Mouse (Mus musculus) stomach, postnatal 0 days (tissue): ENCODE measurements at regions not wholly inside any gene's neighbourhood (a gene's known extent, or its start where the extent isn't known, plus 50 kb on each side); places are given as distances from the start of the nearest gene placed in this dataset.

Experiments
- ATAC-seq: fragments of 200-750 bp; cut with Nextera tagmentation; 2 replicates; pipeline ENCODE4 v1.8.0; 2017; ENCODE audit not compliant: low FRiP score, low TSS enrichment
- DNase-seq: peaks from one replicate; pipeline ENCODE4 v3.0.0-alpha.2; 2016; ENCODE audit warnings: low spot score
- H3K27ac ChIP-seq: fragments of 300-500 bp; sonication (generic); replicated peaks from 2 replicates; pipeline ENCODE4 v1.5.1; 2014; ENCODE audit warnings: mild to moderate bottlenecking, control low read depth
- H3K27me3 ChIP-seq: fragments of 300-500 bp; sonication (generic); 2 replicates; pipeline ENCODE4 v1.6.1; 2014; ENCODE audit warnings: low read length; ENCODE audit not compliant: control insufficient read depth, insufficient read depth
- H3K36me3 ChIP-seq: fragments of 300-500 bp; sonication (generic); 2 replicates; pipeline ENCODE4 v1.6.1; 2014; ENCODE audit warnings: low read length, mixed read lengths; ENCODE audit not compliant: control insufficient read depth, insufficient read depth
- H3K4me1 ChIP-seq: fragments of 300-500 bp; sonication (generic); replicated peaks from 2 replicates; pipeline ENCODE4 v1.6.1; 2014; ENCODE audit warnings: antibody characterized with exemption; ENCODE audit not compliant: control insufficient read depth, insufficient read depth
- H3K4me2 ChIP-seq: fragments of 300-500 bp; sonication (generic); replicated peaks from 2 replicates; pipeline ENCODE4 v1.6.1; 2014; ENCODE audit warnings: low read depth, mild to moderate bottlenecking, control low read depth, moderate library complexity
- H3K4me3 ChIP-seq: fragments of 300-500 bp; sonication (generic); 2 replicates; pipeline ENCODE4 v1.5.1; 2014; ENCODE audit warnings: low read depth, low read length, control low read depth
- H3K9ac ChIP-seq: fragments of 300-500 bp; sonication (generic); 2 replicates; pipeline ENCODE4 v1.6.1; 2014; ENCODE audit warnings: mild to moderate bottlenecking, low read length, control low read depth, mixed read lengths
- H3K9me3 ChIP-seq: fragments of 300-500 bp; sonication (generic); 2 replicates; pipeline ENCODE4 v1.6.1; 2016; ENCODE audit warnings: low read length; ENCODE audit not compliant: control insufficient read depth
- CTCF ChIP-seq: IDR thresholded peaks from 2 replicates; pipeline ENCODE4 v1.5.1; 2016; ENCODE audit warnings: antibody characterized with exemption, low read depth, mild to moderate bottlenecking, moderate library complexity
- EP300 ChIP-seq: optimal IDR thresholded peaks from 2 replicates; pipeline ENCODE3; 2016; ENCODE audit warnings: antibody characterized with exemption
- WGBS: fragments of 180-500 bp; shearing (Covaris S2); extraction: QIAGEN DNeasy Blood & Tissue Kit; methylation state at CpG from one replicate; pipeline ENCODE4 v1.1.7; 2014; 5-methylcytosine and 5-hydroxymethylcytosine counted together

GRCm38 (mm10) chr1:42260033-42260925, 435.3 kb upstream of the Pou3f3 start:
- no peak for ATAC-seq
- H3K4me2 ChIP-seq = no peak overlapping the region
- no peak overlapping the region for H3K27ac ChIP-seq
- no peak overlapping the region; the same call in 1 of the 2 replicates for H3K9ac ChIP-seq
- no peak overlapping the region for H3K4me3 ChIP-seq
- H3K4me1 ChIP-seq = no peaks in the 10 kb centered on the region
- H3K36me3 ChIP-seq = no peaks in the 10 kb centered on the region
- 61% methylated on average over 9 of the region's 9 CpGs for WGBS
- H3K27me3 ChIP-seq = no peaks in the 10 kb centered on the region
- DNase-seq = no peak
- TF ChIP-seq CTCF (no peak), EP300 (no peak)
- no peaks in the 10 kb centered on the region for H3K9me3 ChIP-seq

GRCm38 (mm10) chr1:42261031-42261430, 434.5 kb upstream of the Pou3f3 start:
- no peak for TF ChIP-seq CTCF
- no peak for TF ChIP-seq EP300
- no peak overlapping the region for H3K9ac ChIP-seq
- ATAC-seq (no peak), DNase-seq (no peak)
- no peak overlapping the region for H3K27ac ChIP-seq
- no peaks in the 10 kb centered on the region for H3K36me3 ChIP-seq
- WGBS = 89% methylated on average over 3 of the region's 3 CpGs
- no peaks in the 10 kb centered on the region for H3K9me3 ChIP-seq
- H3K4me1 ChIP-seq = no peaks in the 10 kb centered on the region
- H3K4me2 ChIP-seq = no peak overlapping the region
- H3K27me3 ChIP-seq = no peaks in the 10 kb centered on the region
- no peak overlapping the region for H3K4me3 ChIP-seq

DNA sequence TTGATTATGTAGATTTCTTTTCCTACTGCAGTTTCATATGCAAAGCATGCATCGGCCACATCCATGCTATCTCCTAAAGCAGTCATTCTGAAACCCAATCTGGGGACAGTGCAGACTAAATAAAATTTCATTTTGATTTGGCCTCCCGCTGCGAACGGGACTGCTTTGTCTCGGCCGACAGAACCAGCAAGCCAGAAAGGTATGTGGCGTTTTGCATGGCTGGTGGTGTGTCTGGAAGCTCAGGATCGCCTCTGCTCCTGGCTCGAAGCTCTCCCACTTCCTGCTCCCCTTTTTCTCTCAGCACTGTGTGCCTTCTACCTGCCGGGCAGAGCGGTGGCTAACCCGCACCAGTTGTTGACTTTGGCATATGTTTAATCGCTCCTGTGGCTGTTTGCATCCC, 433.8 kb upstream of the Pou3f3 start:
- no peaks in the 10 kb centered on the region for H3K36me3 ChIP-seq
- WGBS = 21% methylated on average over 13 of the region's 13 CpGs
- no peak for ATAC-seq
- H3K27ac ChIP-seq = no peak overlapping the region
- no peak for DNase-seq
- H3K9me3 ChIP-seq = no peaks in the 10 kb centered on the region
- no peaks in the 10 kb centered on the region for H3K27me3 ChIP-seq
- no peak overlapping the region for H3K4me3 ChIP-seq
- H3K4me2 ChIP-seq = peak overlapping the region; percentile 21; the same call in 1 of the 2 replicates
- no peaks in the 10 kb centered on the region for H3K4me1 ChIP-seq
- no peak overlapping the region for H3K9ac ChIP-seq
- TF ChIP-seq CTCF (no peak), EP300 (no peak)

DNA sequence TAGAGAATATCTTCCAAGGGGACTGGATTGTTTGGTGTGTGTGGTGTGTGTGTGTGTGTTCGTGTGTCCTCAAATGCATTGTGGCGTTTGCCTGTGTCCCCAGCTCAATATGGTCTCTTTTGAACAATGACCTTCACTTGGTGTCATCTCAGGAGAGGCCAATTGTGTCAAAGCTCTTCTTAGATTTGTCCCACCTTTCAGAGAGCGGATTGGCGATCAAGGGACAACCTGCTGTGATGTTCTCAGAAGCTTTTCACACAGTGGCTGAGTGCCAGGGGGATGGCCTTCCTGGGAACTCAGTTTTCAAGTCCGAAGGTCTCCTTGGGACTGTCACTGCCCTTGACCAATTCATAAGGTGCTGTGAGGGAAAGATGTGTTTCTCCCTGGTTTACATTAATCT, 433.0 kb upstream of the Pou3f3 start:
- H3K9ac ChIP-seq = no peak overlapping the region
- WGBS = 81% methylated on average over 5 of the region's 5 CpGs
- H3K4me2 ChIP-seq = no peak overlapping the region
- no peak overlapping the region for H3K4me3 ChIP-seq
- no peak for DNase-seq
- no peaks in the 10 kb centered on the region for H3K27me3 ChIP-seq
- TF ChIP-seq CTCF (no peak), EP300 (no peak)
- ATAC-seq = no peak
- H3K4me1 ChIP-seq = no peaks in the 10 kb centered on the region
- H3K36me3 ChIP-seq = no peaks in the 10 kb centered on the region
- H3K27ac ChIP-seq = no peak overlapping the region
- H3K9me3 ChIP-seq = no peaks in the 10 kb centered on the region

DNA sequence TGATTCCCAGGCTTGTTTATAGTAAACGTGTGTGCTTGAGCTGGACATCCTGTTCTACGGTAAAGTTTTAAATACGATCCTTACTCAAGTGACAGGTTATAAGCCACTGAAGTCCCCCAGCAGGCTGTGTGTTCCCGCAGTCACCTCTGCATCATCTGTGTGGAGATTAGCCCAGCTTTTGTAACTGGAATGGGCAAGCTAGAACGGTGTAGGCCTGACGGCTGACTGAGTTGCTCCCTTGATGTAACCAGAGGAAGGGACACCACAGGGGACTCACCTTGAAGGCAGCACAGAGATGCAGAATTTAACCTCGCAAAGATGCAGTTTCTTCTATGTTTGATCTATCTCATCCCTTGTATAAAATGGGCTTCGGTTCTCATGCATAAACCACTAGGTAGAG, 418.4 kb upstream of the Pou3f3 start:
- DNase-seq (no peak), ATAC-seq (no peak)
- 54% methylated on average over 8 of the region's 8 CpGs for WGBS

GRCm38 (mm10) chr1:42295841-42296240, 399.7 kb upstream of the Pou3f3 start:
- no peak for DNase-seq
- H3K9ac ChIP-seq = no peak overlapping the region
- no peaks in the 10 kb centered on the region for H3K36me3 ChIP-seq
- ATAC-seq = no peak
- TF ChIP-seq EP300 (no peak), CTCF (no peak)
- 45% methylated on average over 10 of the region's 10 CpGs for WGBS
- H3K4me2 ChIP-seq = peak overlapping the region; percentile 26; the same call in 1 of the 2 replicates
- H3K4me1 ChIP-seq = no peaks in the 10 kb centered on the region
- H3K27me3 ChIP-seq = no peaks in the 10 kb centered on the region
- H3K9me3 ChIP-seq = no peaks in the 10 kb centered on the region
- H3K27ac ChIP-seq = no peak overlapping the region
- H3K4me3 ChIP-seq = no peak overlapping the region

More for the DNA sequence above, 418.4 kb upstream of the Pou3f3 start:
- TF ChIP-seq CTCF (no peak), EP300 (no peak)
- H3K4me1 ChIP-seq = no peaks in the 10 kb centered on the region
- no peak overlapping the region for H3K4me2 ChIP-seq
- no peaks in the 10 kb centered on the region for H3K27me3 ChIP-seq
- no peak overlapping the region for H3K27ac ChIP-seq
- no peak overlapping the region for H3K4me3 ChIP-seq
- H3K9ac ChIP-seq = no peak overlapping the region
- H3K9me3 ChIP-seq = no peaks in the 10 kb centered on the region
- no peaks in the 10 kb centered on the region for H3K36me3 ChIP-seq
